Mouse (Mus musculus) gastrocnemius, postnatal 10 days (tissue): ENCODE data around the gene Camta1. TPM values are rescaled to one million over a fixed set of nuclear protein-coding genes. Genes with fewer than 3 reads are reported as not detected.

ENCODE experiments used
- DNase-seq: peaks from one replicate; pipeline ENCODE4 v3.0.0; 2021; ENCODE audit warnings: mixed read lengths
- total RNA-seq, 2 experiments: library from RNA; stranded (reverse); gene quantifications; 2 replicates each; pipeline ENCODE4 v1.2.3; 2021

The Camta1 gene
- total RNA-seq, 2 experiments from 2014 or later = 71.6 to 82.8 TPM

GRCm38 (mm10) chr4:151147541-151147940 lies 714.1 kb downstream of the Camta1 start:
- DNase-seq = no peak

GRCm38 (mm10) chr4:151144121-151144520 lies 717.6 kb downstream of the Camta1 start:
- no peak for DNase-seq

- peak; percentile 99 for DNase-seq
Observed at GRCm38 (mm10) chr4:151141196-151141880, 720.3 kb downstream of the Camta1 start.

DNA sequence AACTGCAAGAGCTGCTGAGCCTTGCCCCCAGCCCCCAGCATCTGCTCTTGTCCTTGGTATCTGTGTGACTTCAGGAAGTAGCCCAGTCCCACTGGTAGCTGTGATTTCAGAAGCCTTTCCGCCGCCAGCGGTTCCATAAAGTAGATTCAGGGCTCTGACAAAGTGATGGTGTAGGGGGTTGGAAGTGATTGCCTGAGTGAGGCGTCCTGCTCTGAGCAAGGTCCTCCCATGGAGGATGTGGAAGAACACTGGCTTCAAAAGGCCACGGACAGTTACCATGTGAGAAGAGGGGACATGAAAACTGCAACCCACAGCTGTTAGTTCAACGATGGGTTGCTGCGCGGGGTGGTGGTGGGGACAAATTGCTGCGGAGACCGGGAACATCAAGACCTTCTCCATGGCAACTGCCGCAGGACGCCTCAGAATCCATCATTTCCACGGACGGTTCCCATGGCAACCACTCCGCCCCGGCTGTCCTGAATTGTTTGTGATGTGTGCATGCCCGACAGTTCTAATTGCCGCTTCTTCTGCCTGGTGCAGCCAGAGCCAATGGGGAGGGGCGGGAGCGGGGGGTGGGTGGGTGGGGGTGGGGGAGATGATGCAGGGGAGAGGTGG lies 721.2 kb downstream of the Camta1 start:
- no peak for DNase-seq

- DNase-seq = peak; percentile 84
Observed at GRCm38 (mm10) chr4:151139053-151139840, 722.4 kb downstream of the Camta1 start.

DNA sequence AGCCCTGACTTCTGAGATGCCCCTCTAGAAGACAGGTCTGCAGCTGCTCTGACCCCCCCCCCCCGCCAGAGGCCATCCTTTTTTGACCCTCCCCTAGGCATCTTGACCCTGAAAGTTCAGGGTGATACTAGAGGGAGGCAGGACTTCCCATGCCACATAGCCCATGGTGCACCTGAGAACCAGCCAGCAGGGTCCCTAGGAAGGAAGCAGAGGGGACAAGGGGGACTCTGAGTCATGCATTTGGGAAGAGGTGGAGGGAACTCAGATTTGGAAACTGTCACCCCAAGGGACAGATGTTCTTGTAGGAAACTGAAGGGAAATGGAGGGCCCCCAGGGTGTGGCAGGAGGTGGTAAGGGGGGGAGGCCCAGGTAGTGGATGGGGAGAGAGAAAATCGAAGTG lies 723.1 kb downstream of the Camta1 start:
- DNase-seq = no peak

DNA sequence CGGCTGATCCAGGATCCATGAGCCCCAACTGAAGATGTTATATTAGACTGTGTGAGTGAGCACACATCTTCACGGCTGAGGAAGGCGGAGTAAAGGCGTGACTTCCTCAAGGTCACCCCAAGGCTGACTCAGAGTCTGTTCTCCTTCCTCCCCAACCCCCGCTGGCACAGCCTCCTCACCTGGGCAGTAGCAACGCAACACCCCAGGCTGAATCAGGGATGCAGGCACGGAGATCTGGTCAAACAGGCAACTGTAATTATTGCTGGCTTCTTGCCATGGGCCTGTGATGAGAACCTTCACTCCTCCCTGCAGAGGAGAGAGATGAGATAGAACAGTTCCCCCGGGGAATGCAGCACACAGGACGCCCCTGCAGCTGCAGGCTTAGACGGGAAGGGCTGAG lies 723.5 kb downstream of the Camta1 start:
- no peak for DNase-seq

DNA sequence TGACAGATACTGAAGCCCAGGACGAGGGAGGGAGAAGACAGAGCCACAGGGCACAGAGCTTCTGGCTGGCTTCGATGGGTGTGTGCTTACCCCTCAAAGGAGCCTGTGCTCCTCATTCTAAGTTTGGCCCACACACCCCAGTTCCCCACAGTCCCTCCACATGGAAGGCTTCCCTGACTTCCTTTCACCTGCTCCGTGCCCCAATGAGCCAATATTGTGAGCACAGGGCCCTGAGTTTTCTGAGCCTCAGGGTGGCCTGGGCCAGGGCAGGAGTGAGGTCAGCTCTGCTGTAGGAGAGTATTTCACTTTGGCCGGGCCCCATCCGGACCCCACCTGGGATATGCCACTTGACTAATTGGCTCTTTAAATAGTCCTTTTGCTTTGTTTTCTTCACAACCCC lies 724.0 kb downstream of the Camta1 start:
- DNase-seq = no peak

GRCm38 (mm10) chr4:151135491-151135890 lies 726.2 kb downstream of the Camta1 start:
- DNase-seq = no peak

- DNase-seq = no peak
Observed at GRCm38 (mm10) chr4:151133760-151134159, 727.9 kb downstream of the Camta1 start.

- peak; percentile 50 for DNase-seq
Observed at GRCm38 (mm10) chr4:151132493-151132892, 729.2 kb downstream of the Camta1 start.

DNA sequence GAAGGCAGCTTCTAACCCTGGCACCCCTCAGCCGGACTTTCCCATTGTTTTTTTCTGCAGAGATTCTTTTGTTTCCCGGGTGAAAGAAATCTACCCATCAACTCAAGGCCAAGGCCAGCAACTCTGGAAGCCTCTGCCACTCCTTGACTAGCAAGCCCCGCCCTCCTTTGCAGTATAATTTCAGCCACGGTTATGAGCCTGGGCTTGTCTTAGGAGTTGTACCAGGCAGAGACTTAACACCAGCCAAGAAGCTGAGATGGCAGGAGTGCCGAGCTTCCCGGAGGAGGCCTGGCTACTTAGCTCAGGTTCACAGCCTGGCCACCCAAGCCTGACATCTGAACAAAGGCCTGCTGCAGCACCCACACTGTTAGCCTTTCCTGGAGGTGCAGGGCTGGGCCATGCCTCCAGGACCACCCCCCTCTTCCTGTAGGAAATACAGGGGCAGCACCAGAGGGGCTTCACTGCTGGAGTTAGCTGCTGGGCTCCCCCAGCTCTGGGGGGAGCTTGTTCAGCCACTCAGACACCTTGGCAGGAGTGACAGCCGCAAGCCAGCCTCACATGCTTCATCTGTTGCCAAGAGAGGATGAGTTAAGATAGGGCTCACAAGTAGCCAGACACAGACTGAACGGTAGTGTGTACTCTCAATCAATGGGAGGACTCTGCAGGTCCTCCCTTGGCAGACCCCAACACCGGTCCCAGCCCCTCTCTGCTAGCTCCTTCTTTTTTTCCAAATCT lies 730.8 kb downstream of the Camta1 start:
- DNase-seq = no peak

DNA sequence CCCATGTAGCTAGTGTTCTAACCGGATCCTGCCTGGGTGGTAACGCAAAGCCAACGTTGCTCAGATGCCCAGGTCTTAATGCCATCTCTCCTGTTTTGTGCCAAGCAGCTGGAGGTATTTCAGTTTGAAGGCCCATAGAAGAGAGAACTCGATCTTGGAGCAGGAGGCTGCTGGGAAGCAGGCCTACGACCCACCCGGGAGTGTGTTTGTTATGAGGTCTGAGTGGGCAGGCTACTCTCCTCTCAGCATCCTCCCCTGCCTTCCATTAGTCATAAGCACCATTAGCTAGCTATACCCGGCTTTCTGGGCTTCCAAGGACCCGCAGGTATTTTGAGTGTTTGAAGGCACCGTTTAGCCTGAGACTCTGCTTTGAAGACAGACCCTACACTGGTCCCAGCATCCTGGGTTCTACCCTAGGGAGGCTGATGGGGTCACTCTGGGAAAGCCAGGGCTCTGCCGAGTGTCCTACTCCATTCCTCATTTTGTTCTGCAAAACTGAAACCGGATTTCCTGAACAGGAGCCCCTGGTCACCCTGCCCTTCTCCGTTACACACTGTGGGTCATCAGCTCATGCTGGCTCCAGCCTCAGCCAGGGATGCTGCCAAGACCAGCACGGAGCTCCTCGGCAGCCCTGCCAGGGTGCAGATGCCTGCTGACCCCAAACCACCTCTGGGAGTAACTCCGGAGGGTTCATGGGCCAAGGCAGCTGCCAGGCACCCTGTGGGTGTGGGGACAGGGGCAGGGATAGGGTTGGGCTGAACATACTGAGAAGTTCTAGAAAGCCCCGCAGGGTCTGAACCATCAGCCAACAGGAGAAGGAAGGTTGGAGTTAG lies 731.7 kb downstream of the Camta1 start:
- DNase-seq = peak; percentile 54

- peak; percentile 39 for DNase-seq
Observed at GRCm38 (mm10) chr4:151128641-151129541, 732.8 kb downstream of the Camta1 start.

DNA sequence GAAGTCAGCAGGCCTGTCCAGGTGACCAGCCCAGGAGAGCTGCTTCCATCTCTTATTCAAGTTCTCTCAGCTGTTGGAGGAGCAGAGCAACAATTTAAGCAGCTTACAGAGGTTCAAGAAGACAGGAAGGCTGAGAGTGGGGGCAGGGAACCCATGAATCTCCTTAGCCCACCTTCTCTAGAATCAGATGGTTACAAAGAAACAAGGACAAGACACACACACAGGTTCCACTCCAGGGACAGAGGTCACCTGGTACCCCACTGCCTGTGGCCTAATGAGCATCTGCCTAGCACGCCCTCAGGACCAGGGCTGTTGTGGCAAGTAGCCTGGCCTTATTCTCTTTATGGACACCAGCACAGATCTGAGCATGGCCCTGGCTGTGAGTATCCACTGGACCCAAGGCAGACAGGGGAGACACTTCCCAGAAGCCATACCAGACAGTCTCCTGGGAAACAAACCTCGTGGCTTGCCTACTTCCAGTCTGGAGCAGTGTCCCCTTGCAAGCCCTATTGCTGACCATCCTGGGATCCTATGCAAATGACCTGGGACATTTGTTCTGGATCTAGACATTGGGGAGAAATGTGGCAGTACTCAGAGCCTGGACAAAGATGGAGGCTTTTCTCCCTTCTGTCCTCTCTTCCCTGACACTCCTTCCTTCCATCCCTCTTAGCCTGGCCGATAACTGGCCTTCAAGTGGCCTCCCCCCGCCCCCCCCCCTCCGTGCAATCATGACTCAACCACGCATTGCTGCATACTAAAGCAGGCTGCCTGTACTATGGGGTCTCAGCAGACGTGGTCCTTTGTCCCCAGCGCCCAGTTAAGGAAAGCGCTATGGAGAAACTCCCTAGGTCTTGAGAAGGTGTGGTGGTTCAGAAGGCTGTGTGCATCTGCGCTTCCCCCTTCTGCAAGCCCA lies 733.8 kb downstream of the Camta1 start:
- DNase-seq = no peak

DNA sequence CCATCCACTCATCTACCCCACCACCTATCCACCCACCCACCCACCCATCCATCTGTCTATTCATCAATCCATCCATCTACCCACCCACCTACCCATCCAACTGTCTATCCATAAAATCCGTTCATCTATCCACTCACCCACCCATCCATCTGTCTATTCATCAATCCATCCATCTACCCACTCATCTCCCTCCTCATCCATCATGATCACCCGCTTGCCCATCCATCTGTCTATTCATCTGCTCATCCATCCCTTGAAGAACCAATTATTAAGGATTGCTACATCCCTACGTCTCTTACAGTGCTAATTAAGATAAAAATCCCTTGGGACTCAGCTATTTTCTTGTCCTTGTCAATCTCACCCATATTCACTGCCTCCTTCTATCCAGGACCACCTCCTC lies 742.8 kb downstream of the Camta1 start:
- DNase-seq = no peak

GRCm38 (mm10) chr4:151114574-151114973 lies 747.1 kb downstream of the Camta1 start:
- DNase-seq = no peak

- no peak for DNase-seq
Observed at GRCm38 (mm10) chr4:151111226-151111625, 750.5 kb downstream of the Camta1 start.

DNA sequence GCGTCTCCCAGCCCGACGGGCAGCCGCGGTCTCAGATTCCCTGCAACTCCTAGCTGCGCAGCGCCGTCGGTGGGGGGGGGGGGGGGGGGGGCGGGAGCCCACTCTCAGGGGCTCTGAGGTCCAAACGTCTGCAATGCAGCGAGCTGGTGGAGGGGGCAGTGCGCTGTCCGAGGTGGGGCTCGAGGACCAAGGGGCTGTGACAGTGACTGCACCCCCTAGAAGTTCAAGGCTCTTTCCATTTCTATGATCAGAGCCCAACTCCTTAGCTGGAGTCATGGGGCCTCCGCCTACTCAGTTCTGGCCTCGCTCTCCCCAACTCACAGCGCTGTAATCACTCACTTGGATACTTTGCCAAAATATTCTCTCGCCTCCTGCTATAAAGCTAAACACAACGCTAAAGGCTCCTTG lies 752.8 kb downstream of the Camta1 start:
- no peak for DNase-seq
